Mouse (Mus musculus) liver, embryonic 16.5 days (tissue): ENCODE results near the gene Ap2a2. TPM values are rescaled to one million over a fixed set of nuclear protein-coding genes. Genes with fewer than 3 reads are reported as not detected.

Source experiments
- ATAC-seq: fragments of 200-750 bp; cut with Nextera tagmentation; 2 replicates; pipeline ENCODE4 v1.8.0; 2017; ENCODE audit warnings: low read depth, mild to moderate bottlenecking, moderate number of reproducible peaks, moderate library complexity
- H3K27ac ChIP-seq: fragments of 300-500 bp; sonication (generic); 2 replicates; pipeline ENCODE4 v1.5.1; 2014; ENCODE audit warnings: mild to moderate bottlenecking, low read length
- H3K27me3 ChIP-seq: fragments of 300-500 bp; sonication (generic); 2 replicates; pipeline ENCODE4 v1.6.1; 2014; ENCODE audit warnings: low read depth, low read length, mixed read lengths; ENCODE audit not compliant: control insufficient read depth, insufficient read depth
- H3K36me3 ChIP-seq: fragments of 300-500 bp; sonication (generic); 2 replicates; pipeline ENCODE4 v1.6.1; 2014; ENCODE audit warnings: mild to moderate bottlenecking; ENCODE audit not compliant: control insufficient read depth, insufficient read depth
- H3K4me1 ChIP-seq: fragments of 300-500 bp; sonication (generic); 2 replicates; pipeline ENCODE4 v1.6.1; 2014; ENCODE audit warnings: low read depth, low read length, mixed read lengths; ENCODE audit not compliant: control insufficient read depth
- H3K4me2 ChIP-seq: fragments of 300-500 bp; sonication (generic); 2 replicates; pipeline ENCODE4 v1.6.1; 2014; ENCODE audit warnings: low read depth, low read length, mixed read lengths
- H3K4me3 ChIP-seq: fragments of 300-500 bp; sonication (generic); 2 replicates; pipeline ENCODE4 v1.5.1; 2014; ENCODE audit warnings: low read depth, mild to moderate bottlenecking, low read length
- H3K9ac ChIP-seq: fragments of 300-500 bp; sonication (generic); 2 replicates; pipeline ENCODE4 v1.6.1; 2014; ENCODE audit warnings: low read depth, low read length
- H3K9me3 ChIP-seq: fragments of 300-500 bp; sonication (generic); replicated peaks from 2 replicates; pipeline ENCODE4 v1.6.1; 2016; ENCODE audit warnings: low read length; ENCODE audit not compliant: control insufficient read depth
- WGBS: fragments of 180-500 bp; shearing (Covaris S2); extraction: QIAGEN DNeasy Blood & Tissue Kit; methylation state at CpG from one replicate; pipeline ENCODE4 v1.1.7; 2014; ENCODE audit not compliant: insufficient replicate concordance; 5-methylcytosine and 5-hydroxymethylcytosine counted together
- microRNA-seq: library from miRNA; unstranded; fragments of <30 nt; microRNA quantifications from one replicate; pipeline ENCODE4, GENCODE M21; 2016
- polyA plus RNA-seq: library from polyadenylated mRNA; unstranded; fragments of >200 nt; fragmentation: Nextera tagmentation; extraction: Ambion mirVana; gene quantifications from 2 replicates; pipeline ENCODE4 v1.2.1, GENCODE M21; 2015

Ap2a2 gene
- polyA plus RNA-seq, 1 experiment from 2014 or later: 70.7 TPM

DNA sequence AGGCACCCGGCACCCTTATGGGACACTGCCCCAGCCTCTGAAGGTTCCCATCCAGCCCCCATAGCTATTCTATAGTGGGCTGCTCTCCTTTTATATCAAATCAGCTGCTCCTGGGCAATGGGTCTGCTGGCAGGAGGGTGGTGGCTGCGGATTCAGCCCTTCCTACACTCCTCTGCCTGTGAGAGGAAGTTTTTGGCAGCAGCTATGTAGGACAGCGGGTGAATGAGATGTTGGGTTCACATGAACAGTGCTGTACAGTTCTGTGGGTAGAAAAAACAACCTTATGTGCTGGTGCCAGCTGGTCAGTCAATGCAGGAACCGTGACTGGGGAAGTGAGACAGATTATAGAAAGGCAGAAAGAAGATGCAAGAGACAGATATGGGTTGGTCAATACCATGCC, 116.9 kb downstream of the Ap2a2 start:
- Histone ChIP-seq H3K36me3 (no peaks in the 10 kb centered on the region), H3K4me1 (no peaks in the 10 kb centered on the region), H3K27me3 (peaks cover 2% of the 10 kb centered on the region; the same call in 1 of the 2 replicates), H3K27ac (no peak overlapping the region), H3K9me3 (no peaks in the 10 kb centered on the region), H3K4me3 (no peak overlapping the region), H3K4me2 (no peak overlapping the region), H3K9ac (no peak overlapping the region)
- no peak for ATAC-seq
- 49% methylated on average over 4 of the region's 4 CpGs for WGBS

Small RNA genes lying within 50 kb of the gene (microRNA-seq; reads per million reads assigned to microRNA genes)
- gene Mir7063: 2.7 reads per million, percentile 6 among the genes with 10 or more reads in this experiment

Other genes starting within 250 kb of the Ap2a2 start
- 11.6 and 13.6 TPM in 2 replicates for gene Deaf1, start 234.5 kb upstream of the Ap2a2 start, polyA plus RNA-seq
- 13.9 and 16.7 TPM in 2 replicates for gene Tmem80, start 234.4 kb upstream of the Ap2a2 start, polyA plus RNA-seq
- 26.0 and 34.0 TPM in 2 replicates for gene Eps8l2, start 223.3 kb upstream of the Ap2a2 start, polyA plus RNA-seq
- gene Taldo1, start 170.0 kb upstream of the Ap2a2 start, polyA plus RNA-seq: 373 and 397 TPM in 2 replicates
- gene Gatd1, start 148.0 kb upstream of the Ap2a2 start, polyA plus RNA-seq: 13.5 and 14.3 TPM in 2 replicates
- gene Cend1, start 132.7 kb upstream of the Ap2a2 start, polyA plus RNA-seq: not detected in 2 replicates
- 18.7 and 20.7 TPM in 2 replicates for gene Slc25a22, start 124.3 kb upstream of the Ap2a2 start, polyA plus RNA-seq
- 8.8 and 9.7 TPM in 2 replicates for gene Pidd1, start 118.1 kb upstream of the Ap2a2 start, polyA plus RNA-seq
- gene Rplp2, start 114.8 kb upstream of the Ap2a2 start, polyA plus RNA-seq: 644 and 698 TPM in 2 replicates
- 14.9 and 15.5 TPM in 2 replicates for gene Pnpla2, start 107.0 kb upstream of the Ap2a2 start, polyA plus RNA-seq
- 3.7 and 4.8 TPM in 2 replicates for gene Cracr2b, start 101.1 kb upstream of the Ap2a2 start, polyA plus RNA-seq
- gene Cd151, start 94.8 kb upstream of the Ap2a2 start, polyA plus RNA-seq: 5.3 and 6.9 TPM in 2 replicates
- 36.4 and 39.2 TPM in 2 replicates for gene Polr2l, start 87.0 kb upstream of the Ap2a2 start, polyA plus RNA-seq
- gene Tspan4, start 86.9 kb upstream of the Ap2a2 start, polyA plus RNA-seq: 46.1 and 47.2 TPM in 2 replicates
- gene Chid1, start 22.3 kb upstream of the Ap2a2 start, polyA plus RNA-seq: 25.3 and 26.6 TPM in 2 replicates
- 2.8 and 3.1 TPM in 2 replicates for gene Muc6, start 93.1 kb downstream of the Ap2a2 start, polyA plus RNA-seq
- gene Muc2, start 128.2 kb downstream of the Ap2a2 start, polyA plus RNA-seq: 0.24 TPM in 1 of 2 replicates, not detected in the other
- gene Muc5ac, start 226.8 kb downstream of the Ap2a2 start, polyA plus RNA-seq: not detected in 2 replicates